Mouse (Mus musculus) T-helper 17 cell (primary cell): ENCODE measurements around the gene Rnf216.

ENCODE experiments used
- in situ Hi-C, 2 experiments: fragments of 300-600 bp; cut with MboI, MseI; formaldehyde crosslinking; loops; 1 replicate in 1 of 2; 2 replicates in 1 of 2; pipeline ENCODE4 v1.15.1; 2025; ENCODE audit warnings: high pct_unique_total_duplicates in 2 of 2

Gene Rnf216

GRCm38 (mm10) chr5:143053132-143053972 lies 59.4 kb downstream of the Rnf216 start:
- in situ Hi-C loops = no loop called here

DNA sequence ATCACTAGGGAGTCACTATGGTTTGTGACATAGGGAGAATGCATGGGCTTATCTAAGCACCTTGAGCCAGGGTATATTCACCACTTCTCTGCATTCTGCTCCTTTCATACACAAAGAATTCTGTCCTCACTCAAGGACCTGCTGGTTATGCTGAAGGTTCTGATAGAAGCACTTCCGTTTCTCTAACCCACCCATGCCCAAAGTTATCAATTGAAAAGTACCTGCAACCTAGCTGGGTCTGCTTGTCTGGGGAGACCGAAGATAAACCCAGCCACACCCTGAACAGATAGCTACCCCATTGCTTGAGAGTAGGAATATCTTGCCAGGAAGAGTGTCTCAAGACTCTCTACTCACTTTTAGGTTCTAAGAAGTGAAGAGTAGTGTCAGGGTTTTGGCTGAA lies 60.1 kb downstream of the Rnf216 start:
- in situ Hi-C loops = no loop called here

DNA sequence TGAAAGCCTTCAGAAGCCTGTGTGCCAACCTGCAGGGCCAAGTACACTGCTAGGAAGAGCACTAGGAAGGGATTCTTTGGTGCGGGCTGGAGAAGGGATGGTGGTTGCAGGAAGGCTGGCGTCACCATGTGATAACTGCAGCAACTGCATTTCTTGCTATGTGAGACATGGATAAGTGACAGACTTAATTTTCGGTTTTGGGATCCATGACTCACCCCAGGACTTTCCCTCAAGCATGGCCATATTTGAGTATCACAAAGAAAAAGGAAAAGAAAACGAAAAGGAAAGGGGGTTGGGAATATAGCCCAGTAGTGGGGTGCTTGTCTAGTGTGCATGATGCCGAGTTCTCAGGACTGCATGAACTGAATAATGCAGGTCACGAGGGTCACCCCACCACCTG lies 60.9 kb downstream of the Rnf216 start:
- in situ Hi-C loops = no loop called here

DNA sequence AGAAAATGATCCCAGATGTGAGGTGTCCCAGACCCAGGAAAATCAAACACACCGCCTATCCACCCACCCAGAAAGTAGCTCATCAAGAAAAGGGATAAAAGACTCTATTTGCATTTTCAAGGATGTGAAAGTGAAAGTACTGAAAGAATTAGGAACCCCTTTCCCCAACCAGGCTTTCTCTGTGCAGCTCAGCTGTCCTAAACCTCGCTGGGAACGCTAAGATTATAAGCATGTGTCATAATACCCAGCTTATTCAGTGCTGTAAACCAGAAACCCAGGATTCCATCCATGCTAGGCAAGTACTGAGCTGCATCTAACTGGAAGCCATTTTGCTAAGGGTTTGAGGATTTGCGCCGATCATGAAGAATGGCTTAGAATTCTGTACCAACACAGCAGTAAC lies 62.5 kb downstream of the Rnf216 start:
- in situ Hi-C loops = no loop called here

- in situ Hi-C loops = no loop called here
Observed at GRCm38 (mm10) chr5:143049746-143050145, 63.0 kb downstream of the Rnf216 start.

GRCm38 (mm10) chr5:143049013-143049385 lies 63.8 kb downstream of the Rnf216 start:
- in situ Hi-C loops = no loop called here

- in situ Hi-C loops = no loop called here
Observed at GRCm38 (mm10) chr5:143048232-143049012, 64.4 kb downstream of the Rnf216 start.

GRCm38 (mm10) chr5:143047586-143047985 lies 65.2 kb downstream of the Rnf216 start:
- in situ Hi-C loops = no loop called here

- in situ Hi-C loops = no loop called here
Observed at GRCm38 (mm10) chr5:143043902-143044301, 68.9 kb downstream of the Rnf216 start.

DNA sequence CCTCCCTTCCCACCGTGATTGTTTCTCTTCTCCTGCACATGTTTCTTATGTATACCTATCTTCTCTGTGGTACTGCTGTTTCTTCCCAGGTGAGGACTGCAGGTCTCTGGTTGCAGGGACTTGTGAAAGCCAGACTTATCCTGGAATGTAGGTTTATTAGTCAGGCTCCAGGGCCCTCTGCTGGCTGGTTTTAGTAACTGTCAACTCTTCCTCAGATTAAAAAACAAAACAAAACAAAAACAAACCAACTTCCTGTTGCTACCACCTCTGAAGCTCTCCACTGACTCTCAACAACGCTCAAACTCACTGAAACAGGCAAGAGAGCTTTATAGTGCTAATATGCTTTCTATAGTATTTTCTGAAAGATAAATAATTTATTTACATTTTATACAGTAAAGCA lies 69.5 kb downstream of the Rnf216 start:
- in situ Hi-C loops = no loop called here

DNA sequence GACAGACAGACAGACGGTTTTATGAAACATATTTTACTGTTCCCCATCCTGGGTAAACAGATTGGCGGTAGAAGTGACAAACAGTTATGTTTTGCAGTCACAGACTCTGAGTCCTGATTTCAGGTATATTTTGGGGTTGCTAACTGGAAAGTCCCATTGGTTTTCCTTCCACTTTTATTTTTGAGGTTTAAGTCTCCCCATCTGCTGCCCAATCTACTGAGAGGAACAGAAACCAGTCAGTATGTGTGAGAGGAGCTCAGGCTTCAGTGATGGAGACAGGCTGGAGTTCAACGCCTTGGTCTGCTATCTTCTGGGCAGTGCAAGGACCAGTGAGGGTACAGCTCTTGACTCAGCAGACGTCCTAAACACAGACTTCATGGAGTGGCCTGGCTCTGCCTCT lies 74.0 kb downstream of the Rnf216 start:
- in situ Hi-C loops = loop anchor here (5.0 kb wide), 2 partner anchors 101 to 156 kb away; no protein-coding TSS in a partner anchor

- in situ Hi-C loops = loop anchor here (5.0 kb wide), 2 partner anchors 100 to 155 kb away; no protein-coding TSS in a partner anchor
Observed at GRCm38 (mm10) chr5:143037201-143037600, 75.6 kb downstream of the Rnf216 start.

GRCm38 (mm10) chr5:143036052-143036451 lies 76.7 kb downstream of the Rnf216 start:
- in situ Hi-C loops = loop anchor here (5.0 kb wide), 2 partner anchors 99 to 154 kb away; no protein-coding TSS in a partner anchor

DNA sequence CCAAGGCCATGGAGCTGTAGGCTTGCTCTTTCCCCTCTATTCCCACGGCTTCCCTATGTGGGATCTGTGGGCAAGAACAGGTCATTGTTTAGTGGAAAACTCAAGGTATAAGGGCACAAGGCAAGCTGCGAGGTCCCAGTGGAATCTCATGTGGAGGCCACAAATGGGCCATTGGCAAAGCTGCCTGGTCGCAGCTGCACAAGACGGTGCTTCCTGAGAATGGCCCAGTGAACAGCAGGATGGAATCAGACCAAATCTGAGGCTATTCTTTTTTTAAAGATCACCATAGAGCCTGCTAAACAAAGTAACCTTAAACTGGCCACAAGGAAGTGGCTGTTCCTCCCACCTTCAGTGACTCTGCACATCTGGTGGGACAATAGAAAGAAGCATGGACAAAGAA lies 77.5 kb downstream of the Rnf216 start:
- in situ Hi-C loops = loop anchor here (5.0 kb wide), 2 partner anchors 98 to 153 kb away; no protein-coding TSS in a partner anchor

DNA sequence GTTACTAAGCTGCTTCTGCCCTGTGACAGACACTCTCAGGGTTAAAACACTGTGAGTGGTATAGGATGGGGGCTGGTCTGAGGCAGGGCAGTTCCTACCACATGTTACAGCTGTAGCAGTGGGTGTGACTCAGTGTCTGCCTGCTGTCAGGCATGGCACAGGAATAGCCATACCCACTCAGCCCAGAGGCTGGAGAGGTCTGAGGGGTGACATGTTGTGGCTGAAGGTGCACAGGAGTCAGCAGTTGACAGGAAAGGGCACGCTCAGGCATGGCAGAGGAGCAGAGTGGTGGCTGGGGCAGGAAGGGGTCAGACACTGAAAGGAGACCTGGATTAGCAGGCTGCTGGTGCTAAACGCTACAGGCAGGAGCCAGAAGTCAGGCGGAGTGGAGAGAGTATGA lies 78.7 kb downstream of the Rnf216 start:
- in situ Hi-C loops = loop anchor here in 1 of 2 experiments (5.0 kb wide), 1 partner anchor 52 kb away; no protein-coding TSS in a partner anchor

DNA sequence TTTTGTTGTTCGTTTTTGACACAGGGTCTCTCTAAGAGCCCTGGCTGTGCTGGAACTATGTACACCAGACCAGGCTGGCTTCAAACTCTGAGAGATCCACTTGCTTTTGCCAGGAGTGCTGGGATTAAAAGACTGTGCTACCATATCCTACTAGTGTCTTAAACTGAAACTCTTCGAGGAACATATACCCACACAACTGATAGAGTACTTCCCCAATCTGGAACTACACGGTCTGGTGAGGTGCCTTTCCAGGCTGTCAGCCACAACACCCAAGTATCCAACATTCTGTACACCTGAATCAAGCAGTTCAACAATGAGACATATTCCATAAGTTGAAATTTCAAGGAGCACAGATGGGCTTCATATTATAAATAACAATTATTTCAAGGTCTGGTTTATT lies 79.5 kb downstream of the Rnf216 start:
- in situ Hi-C loops = loop anchor here in 1 of 2 experiments (5.0 kb wide), 1 partner anchor 51 kb away; no protein-coding TSS in a partner anchor

DNA sequence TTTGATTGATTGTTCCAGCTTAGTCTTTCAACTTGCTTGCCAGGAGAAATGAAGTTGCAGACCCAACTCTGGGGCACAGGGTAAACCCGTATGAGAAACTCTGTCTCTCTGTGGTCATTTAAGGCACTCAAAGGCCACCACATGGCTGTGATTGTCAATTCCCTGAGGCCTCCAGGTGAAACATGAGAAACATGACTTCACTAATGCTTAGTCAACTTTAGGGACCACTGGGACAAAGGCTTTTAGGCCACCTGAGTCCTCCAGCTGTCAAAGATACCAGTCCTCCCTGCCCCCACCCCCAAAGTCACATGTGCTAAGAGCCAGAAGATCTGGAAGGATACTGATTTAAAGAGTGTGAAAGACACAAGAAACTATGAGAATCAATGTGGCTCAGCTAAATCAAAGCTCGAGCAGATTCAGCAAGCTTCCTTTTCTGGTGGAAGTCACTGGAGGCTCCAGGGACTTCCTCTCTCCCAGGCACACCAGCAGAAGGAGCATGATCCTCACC lies 80.1 kb downstream of the Rnf216 start:
- in situ Hi-C loops = loop anchor here in 1 of 2 experiments (5.0 kb wide), 1 partner anchor 50 kb away; no protein-coding TSS in a partner anchor

- in situ Hi-C loops = loop anchor here in 1 of 2 experiments (5.0 kb wide), 1 partner anchor 49 kb away; no protein-coding TSS in a partner anchor
Observed at GRCm38 (mm10) chr5:143031681-143032080, 81.1 kb downstream of the Rnf216 start.

DNA sequence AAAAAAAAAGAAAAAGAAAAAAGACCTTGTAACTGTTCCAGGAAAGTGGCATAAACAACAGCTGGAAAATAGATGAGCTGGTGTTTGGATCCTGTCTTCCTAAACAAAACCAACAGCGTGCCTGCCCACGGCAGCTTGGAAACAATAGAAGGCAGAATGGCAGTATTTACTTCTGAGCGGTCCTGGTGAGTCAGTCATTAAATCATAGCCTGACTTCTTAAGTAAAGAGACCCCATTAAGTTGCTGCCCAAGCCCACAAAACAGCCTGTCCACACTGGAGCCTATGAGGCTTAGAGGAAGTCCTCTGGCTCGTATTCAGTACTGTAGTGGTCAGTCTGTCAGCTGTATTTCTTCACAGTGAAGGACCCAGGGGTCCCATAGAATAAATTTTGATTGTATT lies 81.6 kb downstream of the Rnf216 start:
- in situ Hi-C loops = loop anchor here in 1 of 2 experiments (5.0 kb wide), 1 partner anchor 49 kb away; no protein-coding TSS in a partner anchor

- in situ Hi-C loops = no loop called here
Observed at GRCm38 (mm10) chr5:143023887-143024286, 88.9 kb downstream of the Rnf216 start.

DNA sequence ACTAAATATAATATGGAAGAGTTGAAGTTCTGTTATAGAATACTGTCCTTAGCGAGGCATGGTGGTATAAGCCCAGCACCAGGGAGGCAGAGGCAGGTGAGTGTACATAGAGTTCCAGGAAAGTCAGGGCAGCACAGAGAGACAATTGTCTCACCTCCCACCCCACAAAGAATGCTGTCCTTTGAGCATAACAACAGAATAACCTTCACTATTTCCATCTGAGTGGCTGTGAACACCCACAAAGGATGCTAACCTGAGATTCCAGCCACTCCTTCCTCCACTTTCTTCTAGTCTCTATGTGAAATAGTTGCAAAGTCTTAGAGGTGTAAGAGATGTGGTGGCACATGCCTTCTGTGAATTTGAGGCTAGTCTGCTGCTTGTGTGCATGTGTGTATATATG lies 89.8 kb downstream of the Rnf216 start:
- in situ Hi-C loops = no loop called here

DNA sequence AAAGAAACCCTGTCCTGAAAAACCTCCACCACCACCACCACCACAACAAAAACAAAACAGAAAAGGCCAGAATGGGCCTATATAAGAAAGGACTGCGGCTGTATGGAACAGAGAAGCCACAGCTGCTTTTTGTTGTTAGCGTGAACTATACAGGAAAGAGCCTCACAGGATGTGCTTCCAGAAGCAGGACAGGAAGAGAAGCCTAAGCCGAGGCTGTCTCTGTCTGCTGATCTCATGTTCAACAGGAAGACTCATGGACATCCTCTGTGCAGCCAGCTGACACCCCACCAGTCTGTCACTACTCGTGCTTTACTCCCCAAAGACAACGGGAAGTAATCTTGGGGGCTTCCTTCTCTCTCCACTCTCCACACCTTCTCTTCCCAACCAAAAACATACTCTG lies 95.4 kb downstream of the Rnf216 start:
- in situ Hi-C loops = no loop called here
